Mouse (Mus musculus): Measurements from ENCODE around the gene Gm29427.

The Gm29427 gene

GRCm38 (mm10) chr1:130715561-130716217, at the start of gene Gm29427:
TSS of gene Gm29427 (minus strand) at chr1:130715799.
- peak; percentile 98 to 99 for DNase-seq

- no peak for DNase-seq
These were observed 48.4 kb upstream of the Gm29427 start for GRCm38 (mm10) chr1:130764027-130764461.

GRCm38 (mm10) chr1:130762045-130762760, 46.6 kb upstream of the Gm29427 start:
- no peak for DNase-seq

GRCm38 (mm10) chr1:130761597-130761996, 46.0 kb upstream of the Gm29427 start:
- no peak for DNase-seq

- no peak for DNase-seq
These were observed 44.1 kb upstream of the Gm29427 start for GRCm38 (mm10) chr1:130759689-130760088.

GRCm38 (mm10) chr1:130746819-130747218, 31.2 kb upstream of the Gm29427 start:
- DNase-seq = no peak

- DNase-seq = no peak
These were observed 30.0 kb upstream of the Gm29427 start for GRCm38 (mm10) chr1:130745591-130745990.

- DNase-seq = no peak
These were observed 29.4 kb upstream of the Gm29427 start for GRCm38 (mm10) chr1:130744961-130745360.

- DNase-seq = no peak
These were observed 28.6 kb upstream of the Gm29427 start for GRCm38 (mm10) chr1:130744217-130744616.

- no peak for DNase-seq
These were observed 28.2 kb upstream of the Gm29427 start for GRCm38 (mm10) chr1:130743775-130744174.

GRCm38 (mm10) chr1:130742201-130742600, 26.6 kb upstream of the Gm29427 start:
- no peak for DNase-seq

GRCm38 (mm10) chr1:130740781-130741720, 25.5 kb upstream of the Gm29427 start:
- DNase-seq = no peak

GRCm38 (mm10) chr1:130740227-130740648, 24.6 kb upstream of the Gm29427 start:
- peak; percentile 65 to 69 for DNase-seq

GRCm38 (mm10) chr1:130739636-130740035, 24.0 kb upstream of the Gm29427 start:
- DNase-seq = no peak

GRCm38 (mm10) chr1:130738551-130739106, 23.0 kb upstream of the Gm29427 start:
- DNase-seq = no peak

- DNase-seq = no peak
These were observed 22.3 kb upstream of the Gm29427 start for GRCm38 (mm10) chr1:130737916-130738315.

GRCm38 (mm10) chr1:130737411-130737881, 21.8 kb upstream of the Gm29427 start:
- DNase-seq = no peak

GRCm38 (mm10) chr1:130734852-130735251, 19.3 kb upstream of the Gm29427 start:
- DNase-seq = no peak

GRCm38 (mm10) chr1:130734452-130734851, 18.9 kb upstream of the Gm29427 start:
- no peak for DNase-seq

- DNase-seq = no peak
These were observed 18.1 kb upstream of the Gm29427 start for GRCm38 (mm10) chr1:130733671-130734070.

- DNase-seq = no peak
These were observed 17.4 kb upstream of the Gm29427 start for GRCm38 (mm10) chr1:130732706-130733658.
